Comparison of ENCODE assay signal across 16 mouse cellular contexts in the genomic region with DNA sequence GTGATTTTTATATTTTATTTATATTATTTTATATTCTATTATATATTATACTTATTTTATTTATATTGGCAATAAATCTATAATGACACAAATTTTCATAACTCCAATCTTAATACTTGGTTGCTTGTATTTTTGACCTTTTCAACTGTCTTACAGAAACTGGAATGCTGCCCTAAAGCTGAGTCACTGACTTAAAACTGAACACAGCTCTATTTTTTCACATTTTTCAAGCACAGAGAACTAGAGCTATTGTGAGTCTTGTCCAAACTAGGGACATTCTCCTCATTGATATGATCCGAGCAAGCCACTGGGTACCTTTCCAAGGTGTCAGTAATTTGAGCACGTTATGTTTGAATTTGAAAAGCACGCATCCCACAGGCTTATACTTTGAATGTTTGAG.
"Had no signal": no experiment of that assay in that cellular context is flagged by ENCODE, and none has a peak within 500 bp of the region (broad histone marks: within the 10 kb centered on the region; RNA-seq: fewer than 3 reads in every experiment).

No protein-coding gene starts in this region.

- H3K4me3 ChIP-seq: layer of hippocampus, adult 2 months; limb, embryonic 10.5 days; limb, embryonic 13.5 days; liver, embryonic 12.5 days; liver, embryonic 15.5 days; megakaryocyte, embryonic 14.5 days; midbrain, embryonic 10.5 days had no signal

- DNase-seq: kidney, adult 9 months; kidney, postnatal 14 days; layer of hippocampus, adult 9-11 months; liver; lung, adult 18-20 months; lung, postnatal 10 days; midbrain, embryonic 14.5 days; thymus, adult 18-20 months; thymus, postnatal 36 days had no signal

- H3K4me2 ChIP-seq: limb, embryonic 13.5 days; liver, embryonic 12.5 days; liver, embryonic 15.5 days had no signal

- H3K4me1 ChIP-seq: liver, embryonic 12.5 days; liver, embryonic 15.5 days; megakaryocyte, embryonic 14.5 days had no signal

- H3K36me3 ChIP-seq: limb, embryonic 10.5 days; limb, embryonic 13.5 days; liver, embryonic 12.5 days; liver, embryonic 15.5 days; midbrain, embryonic 10.5 days had no signal

- ATAC-seq: liver, embryonic 12.5 days had no signal

- H3K27me3 ChIP-seq: limb, embryonic 13.5 days; liver, embryonic 12.5 days; liver, embryonic 15.5 days; megakaryocyte, embryonic 14.5 days had no signal

- H3K27ac ChIP-seq: layer of hippocampus, adult 2 months; limb, embryonic 10.5 days; limb, embryonic 13.5 days; liver, embryonic 12.5 days; liver, embryonic 15.5 days had no signal

- H3K9me3 ChIP-seq: limb, embryonic 10.5 days; limb, embryonic 13.5 days; liver, embryonic 12.5 days; liver, embryonic 15.5 days; midbrain, embryonic 10.5 days had no signal

- H3K9ac ChIP-seq: limb, embryonic 13.5 days; liver, embryonic 12.5 days; liver, embryonic 15.5 days had no signal
